Mouse (Mus musculus): ENCODE data around the gene Rnf24. TPM values are rescaled to one million over a fixed set of nuclear protein-coding genes. Genes with fewer than 3 reads are reported as not detected.

The Rnf24 gene
- 10 to 100 TPM; 29.3 to 31.1 TPM for total RNA-seq (2021)
- long read RNA-seq, experiment 1, full-length matches to known transcripts: 6 of 10 reads
- long read RNA-seq, experiment 1, partial matches to known transcripts: 1 of 10 reads
- long read RNA-seq, experiment 1, other reads (novel, unspliced or antisense): 3 of 10 reads
- long read RNA-seq, experiment 2, full-length matches to known transcripts: 9 of 16 reads
- long read RNA-seq, experiment 2, partial matches to known transcripts: 0 of 16 reads
- long read RNA-seq, experiment 2, other reads (novel, unspliced or antisense): 7 of 16 reads

DNA sequence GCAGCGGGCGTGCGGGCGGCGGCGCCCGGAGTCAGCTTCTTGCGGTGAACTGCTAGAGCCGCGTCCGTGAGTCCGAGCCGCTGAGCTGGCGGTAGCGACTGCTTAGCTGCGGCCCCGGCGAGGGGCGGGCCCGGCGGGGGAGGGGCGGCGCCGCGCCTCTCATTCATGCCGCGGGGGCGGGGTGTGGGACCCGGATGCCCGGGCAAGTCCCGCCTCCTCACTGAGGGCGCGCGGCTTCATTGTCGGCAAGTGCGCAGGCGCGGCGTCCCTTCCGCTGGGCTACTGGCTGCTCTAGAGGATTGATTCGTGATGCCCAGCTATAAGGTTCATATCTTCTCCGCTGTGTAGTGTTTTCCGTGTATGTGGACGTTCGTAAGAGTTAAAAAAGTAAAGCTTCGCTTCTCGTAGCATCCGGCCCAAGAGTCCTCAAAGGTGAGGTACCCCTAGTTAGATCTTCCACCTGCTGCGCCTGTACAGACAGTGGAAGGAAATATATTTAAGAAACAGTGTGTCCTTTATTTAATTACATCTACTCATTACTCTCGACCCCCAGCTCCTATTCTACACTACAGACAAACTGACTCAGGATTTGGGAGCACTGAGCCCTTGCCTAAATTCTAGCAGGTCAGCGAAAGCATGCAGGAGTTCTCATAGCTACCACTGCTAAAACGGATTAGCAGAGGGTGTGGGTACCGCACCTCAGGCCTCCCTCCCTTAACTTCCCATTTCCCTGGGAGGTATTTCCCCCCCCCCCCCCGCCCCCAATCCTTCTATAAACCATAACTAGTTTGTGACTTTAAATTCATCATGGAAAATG is at the start of gene Rnf24:
Gene Rnf24, minus strand, starts transcription at position 146 of the 817 bp plus-strand sequence.
- no peak for TF ChIP-seq CTCF (conservative IDR thresholded peaks at IDR 0.05)
- Histone ChIP-seq H3K4me3 (peak within 1 kb of the TSS; percentile 96), H3K27ac (peak within 1 kb of the TSS; percentile 97)
- peak; percentile 97 to 100 for DNase-seq (ENCODE audit: low spot score in 2 of 2)

DNA sequence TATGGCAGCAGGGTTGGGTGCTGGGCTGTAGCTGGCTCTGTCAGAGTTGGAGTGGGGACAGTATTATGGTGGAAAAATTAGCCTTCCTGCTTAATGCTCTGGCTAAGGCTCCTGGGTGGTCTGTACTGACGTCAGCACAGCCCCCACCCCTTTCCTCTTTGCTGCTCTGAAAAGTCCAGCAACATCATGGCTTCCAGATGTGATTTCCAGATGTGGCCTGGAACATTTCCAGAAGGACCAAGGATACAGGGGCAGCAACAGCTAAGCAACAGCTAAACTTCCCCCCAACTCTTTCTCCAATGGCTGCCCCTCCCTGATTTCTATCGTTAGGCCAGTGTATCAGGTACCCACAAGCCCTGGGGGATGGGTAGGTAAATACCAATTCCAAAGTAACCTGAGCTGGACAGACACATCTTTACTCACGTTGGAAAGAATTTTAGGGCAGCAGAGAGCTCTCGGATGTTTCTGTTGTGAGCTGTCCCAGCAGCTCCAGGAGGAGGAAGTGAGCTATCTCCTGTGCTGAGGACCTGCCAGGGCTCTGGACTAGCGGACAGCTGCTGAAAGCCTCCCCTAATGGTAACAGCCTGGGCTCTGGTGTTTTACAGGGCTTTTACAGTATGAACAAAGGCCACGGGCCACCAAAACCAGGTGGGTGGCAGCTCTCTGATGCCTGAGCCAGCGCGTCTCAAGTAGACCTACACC is 49.3 kb upstream of the Rnf24 start:
- Histone ChIP-seq H3K4me3 (no peak overlapping the region), H3K27ac (no peak overlapping the region)
- no peak for TF ChIP-seq CTCF (conservative IDR thresholded peaks at IDR 0.05)
- DNase-seq (ENCODE audit: low spot score in 2 of 2): no peak

DNA sequence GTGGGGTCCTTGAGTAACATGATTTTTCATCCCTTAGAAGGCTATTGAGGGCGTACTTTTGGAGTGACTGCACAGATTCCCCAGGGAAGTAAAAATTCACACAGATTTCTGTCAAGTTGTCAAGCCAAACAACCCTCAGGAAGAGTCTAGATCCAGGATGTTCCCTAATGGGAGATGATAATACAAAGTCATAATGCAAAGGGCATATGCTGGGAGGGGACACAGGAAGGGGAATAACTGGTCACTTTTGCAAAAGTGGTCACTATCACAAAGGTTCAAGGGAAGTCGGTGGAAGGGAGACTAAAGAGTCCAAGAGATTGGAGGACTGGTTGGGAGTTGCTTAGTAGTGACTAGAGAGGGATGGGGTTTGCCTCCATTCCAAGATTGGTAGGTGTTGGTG is 48.2 kb upstream of the Rnf24 start:
- H3K4me3 ChIP-seq: no peak overlapping the region
- DNase-seq (ENCODE audit: low spot score in 2 of 2): no peak
- no peak for TF ChIP-seq CTCF (conservative IDR thresholded peaks at IDR 0.05)
- H3K27ac ChIP-seq: no peak overlapping the region

DNA sequence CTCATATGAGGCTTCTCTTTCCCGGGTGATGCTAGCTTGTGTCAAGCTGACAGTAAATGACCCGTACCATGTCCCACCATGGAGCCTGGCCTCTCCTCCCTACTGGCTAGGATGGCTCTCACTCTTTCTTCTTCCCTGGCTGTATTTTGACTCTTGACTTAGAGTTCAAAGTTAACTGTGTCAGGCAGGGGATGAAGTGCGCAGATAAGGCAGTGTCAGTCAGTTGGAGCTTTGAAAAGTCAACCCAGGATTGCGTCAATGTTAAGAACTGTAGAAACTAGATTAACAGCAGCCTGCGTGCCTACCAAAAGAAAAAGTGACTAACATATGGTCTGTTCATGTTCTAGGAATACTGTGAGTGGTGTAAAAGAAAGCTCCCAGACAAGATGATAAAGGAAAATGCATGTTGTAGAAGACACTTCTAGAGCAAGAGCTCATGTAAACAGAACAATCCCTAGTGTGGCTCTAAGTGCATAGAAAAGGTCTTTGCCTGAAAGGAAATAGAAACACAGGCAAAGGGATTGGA is 44.7 kb upstream of the Rnf24 start:
- Histone ChIP-seq H3K27ac (no peak overlapping the region), H3K4me3 (no peak overlapping the region)
- DNase-seq (ENCODE audit: low spot score in 2 of 2): no peak
- TF ChIP-seq CTCF (conservative IDR thresholded peaks at IDR 0.05): no peak

DNA sequence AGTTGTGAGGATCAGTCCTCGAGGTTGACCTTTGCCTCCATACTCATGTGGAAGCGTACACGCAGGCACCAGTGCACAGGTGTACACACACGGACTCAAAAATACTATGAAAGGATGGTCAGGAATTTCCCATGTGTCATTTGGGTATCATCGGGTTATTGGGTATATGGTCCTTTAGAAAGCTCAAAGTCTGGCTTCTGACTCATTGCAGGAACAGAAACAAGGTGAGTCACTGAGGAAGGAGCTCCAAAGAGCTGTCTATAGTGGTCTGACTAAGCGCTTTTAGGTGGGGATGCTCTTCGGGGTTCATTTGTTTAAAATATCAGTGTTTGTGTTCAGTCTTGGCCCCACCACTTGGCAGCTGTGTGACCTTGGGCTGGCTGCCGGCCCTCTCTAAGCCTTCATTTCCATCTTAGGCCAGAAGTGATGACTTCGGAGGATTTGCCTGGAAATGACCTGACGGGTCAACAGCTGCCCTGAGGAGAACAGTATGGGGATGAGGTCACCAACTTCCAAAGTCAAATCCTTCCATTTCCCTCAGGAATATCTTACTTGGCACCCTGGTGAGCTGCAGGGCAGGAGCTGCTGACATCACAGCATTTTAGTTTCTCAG is 33.8 kb upstream of the Rnf24 start:
- no peak for DNase-seq (ENCODE audit: low spot score in 2 of 2)
- Histone ChIP-seq H3K27ac (no peak overlapping the region), H3K4me3 (no peak overlapping the region)
- TF ChIP-seq CTCF (conservative IDR thresholded peaks at IDR 0.05): no peak

DNA sequence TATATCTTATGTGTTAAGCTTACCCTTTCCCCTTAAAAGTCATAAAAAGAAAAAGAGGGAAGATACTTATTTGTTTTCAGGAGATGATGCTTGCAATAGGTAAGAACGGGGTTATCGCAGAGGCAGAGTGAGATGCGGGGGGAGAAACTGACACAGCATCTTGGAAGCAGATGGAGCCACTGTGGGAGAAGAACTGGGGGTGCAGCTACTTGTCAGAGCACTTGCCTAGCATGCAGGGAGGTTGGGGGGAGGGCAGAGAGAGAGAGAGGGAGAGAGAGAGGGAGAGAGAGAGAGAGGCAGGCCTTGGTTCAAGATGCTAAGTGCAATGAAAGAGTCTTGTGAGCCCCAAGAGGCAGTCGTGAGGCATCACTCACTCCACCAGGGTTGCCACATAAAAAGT is 32.5 kb upstream of the Rnf24 start:
- peak; percentile 35 to 66 for DNase-seq (ENCODE audit: low spot score in 2 of 2)
- no peak for TF ChIP-seq CTCF (conservative IDR thresholded peaks at IDR 0.05)
- no peak overlapping the region for H3K27ac ChIP-seq
- H3K4me3 ChIP-seq: no peak overlapping the region

DNA sequence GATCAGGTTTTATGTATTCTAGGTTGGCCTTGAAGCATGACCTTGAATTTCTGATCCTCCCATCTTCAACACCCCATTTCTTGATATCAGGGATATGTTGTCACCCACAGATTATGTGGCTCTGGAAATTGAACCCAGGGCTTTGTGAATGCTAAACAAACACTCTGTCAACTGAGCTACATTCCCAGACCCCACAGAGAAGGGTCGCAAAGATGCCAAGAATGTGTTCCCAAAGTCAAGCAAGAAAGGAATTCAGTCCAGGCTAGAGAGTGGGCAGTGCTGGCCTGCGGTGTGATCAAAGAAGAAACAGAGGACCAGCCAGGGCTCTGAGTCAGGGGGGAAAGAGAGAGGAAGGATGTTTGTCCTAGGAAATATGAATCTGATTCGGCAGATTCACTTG is 26.8 kb upstream of the Rnf24 start:
- no peak overlapping the region for H3K4me3 ChIP-seq
- TF ChIP-seq CTCF (conservative IDR thresholded peaks at IDR 0.05): no peak
- H3K27ac ChIP-seq: no peak overlapping the region
- DNase-seq (ENCODE audit: low spot score in 2 of 2): no peak

DNA sequence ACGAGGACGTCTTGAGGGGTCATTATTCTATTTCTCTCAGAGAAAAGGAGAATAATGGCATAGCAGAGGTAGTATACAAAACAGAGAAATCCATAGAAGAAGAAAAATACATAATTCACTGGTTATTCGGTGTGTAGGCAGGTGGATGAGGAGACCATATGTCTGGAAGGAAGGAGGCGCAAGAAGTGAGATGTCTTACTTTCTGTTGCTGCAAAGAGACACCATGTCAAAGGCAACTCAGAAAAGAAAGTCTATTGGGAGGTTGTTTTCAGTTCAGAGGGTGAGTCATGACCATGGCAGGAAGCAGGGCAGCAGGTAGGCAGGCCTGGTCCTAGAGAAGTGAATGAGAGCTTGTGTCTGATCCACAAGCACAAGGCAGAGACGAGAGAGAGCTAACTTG is 26.2 kb upstream of the Rnf24 start:
- Histone ChIP-seq H3K27ac (no peak overlapping the region), H3K4me3 (no peak overlapping the region)
- TF ChIP-seq CTCF (conservative IDR thresholded peaks at IDR 0.05): no peak
- DNase-seq (ENCODE audit: low spot score in 2 of 2): no peak

DNA sequence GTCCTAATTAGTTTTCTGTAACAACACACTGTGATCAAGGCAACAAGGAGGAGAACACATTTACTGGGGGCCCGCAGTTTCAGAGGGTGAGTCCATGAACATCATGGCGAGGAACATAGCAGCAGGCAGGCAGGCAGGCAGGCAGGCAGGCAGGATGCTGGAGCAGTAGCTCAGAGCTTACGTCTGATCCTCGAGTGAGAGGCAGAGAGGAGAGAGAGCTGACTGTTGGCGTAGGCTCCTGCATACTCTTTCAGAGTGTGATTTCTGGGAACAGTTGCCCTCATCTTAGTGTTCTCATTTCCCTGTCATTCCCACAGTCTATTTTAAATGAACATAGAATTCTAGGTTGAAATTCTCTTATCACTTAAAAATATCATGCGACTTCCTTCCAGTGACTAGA is 24.4 kb upstream of the Rnf24 start:
- peak overlapping the region; percentile 29 for H3K27ac ChIP-seq
- DNase-seq (ENCODE audit: low spot score in 2 of 2): peak; percentile 21 to 32

DNA sequence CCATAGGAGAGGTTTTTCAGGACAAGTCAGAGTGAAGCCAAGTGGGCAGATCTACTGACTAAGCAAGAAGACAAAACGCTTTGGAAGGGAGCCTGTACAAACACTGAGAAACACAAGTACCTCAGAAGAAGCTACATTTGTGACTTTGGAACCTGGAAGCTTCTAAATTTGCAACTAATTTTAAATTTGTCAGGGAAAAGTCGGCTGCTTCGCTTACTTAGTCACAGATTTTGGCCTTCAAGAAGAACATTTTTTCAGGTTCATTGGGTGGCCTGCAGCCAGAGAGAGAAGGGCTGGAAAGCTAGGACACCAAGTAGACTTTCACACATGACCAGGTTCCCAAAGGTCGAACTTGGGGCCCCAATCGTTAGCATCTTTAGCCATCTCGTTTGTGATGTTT is 21.0 kb upstream of the Rnf24 start:
- DNase-seq (ENCODE audit: low spot score in 2 of 2): no peak
- H3K27ac ChIP-seq: no peak overlapping the region
- no peak overlapping the region for H3K4me3 ChIP-seq
- TF ChIP-seq CTCF (conservative IDR thresholded peaks at IDR 0.05): no peak

More for the DNA sequence above, 24.4 kb upstream of the Rnf24 start:
- H3K4me3 ChIP-seq: no peak overlapping the region
- no peak for TF ChIP-seq CTCF (conservative IDR thresholded peaks at IDR 0.05)

DNA sequence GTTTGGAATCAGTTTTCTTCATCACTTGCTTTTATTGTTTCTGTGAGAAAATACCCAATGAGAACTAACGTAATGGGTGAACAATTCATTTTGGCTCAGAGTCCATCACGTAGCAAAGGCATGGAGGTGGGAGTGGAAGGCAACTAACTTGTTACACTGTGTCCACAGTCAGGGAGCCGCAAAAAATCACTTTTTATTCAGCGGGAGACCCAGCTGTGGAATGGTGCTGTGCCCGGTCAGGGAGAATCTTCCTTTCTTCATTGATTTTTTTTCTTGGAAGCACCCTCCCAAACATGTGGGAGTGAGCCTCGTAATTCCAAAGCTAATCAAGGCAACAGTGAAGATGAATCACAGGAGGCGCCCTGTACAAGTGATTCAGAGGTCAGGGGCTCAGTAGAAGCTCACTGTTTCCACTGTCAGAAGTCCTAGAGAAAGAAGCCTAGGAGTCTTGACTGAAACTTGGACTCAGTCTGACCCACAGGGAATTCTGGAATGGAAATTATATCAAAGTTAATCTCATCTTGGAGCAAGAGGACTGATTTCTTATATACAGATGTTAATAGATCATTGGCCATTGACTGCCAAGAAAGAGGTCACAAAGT is 19.7 kb upstream of the Rnf24 start:
- DNase-seq (ENCODE audit: low spot score in 2 of 2): no peak
- no peak overlapping the region for H3K27ac ChIP-seq
- no peak overlapping the region for H3K4me3 ChIP-seq
- TF ChIP-seq CTCF (conservative IDR thresholded peaks at IDR 0.05): no peak

DNA sequence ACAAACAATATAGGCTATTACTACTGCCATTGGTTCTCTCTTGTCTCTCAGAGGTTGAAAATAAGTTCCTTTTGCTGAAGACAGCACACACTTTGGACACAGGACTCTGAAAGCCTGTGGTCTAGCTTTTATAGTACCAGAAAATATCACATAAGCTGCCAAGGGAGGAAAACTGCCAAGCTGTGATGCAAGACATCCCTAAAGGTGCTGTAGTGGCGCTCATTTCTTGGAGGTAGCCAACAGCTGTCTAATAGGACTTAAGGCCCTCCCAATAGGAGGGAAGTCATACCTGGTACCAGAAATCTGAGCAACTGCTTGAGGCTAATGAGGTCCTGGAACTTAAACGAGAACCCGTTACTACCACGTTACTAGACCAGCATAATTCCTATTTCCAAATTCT is 19.1 kb upstream of the Rnf24 start:
- no peak for DNase-seq (ENCODE audit: low spot score in 2 of 2)

More for the DNA sequence above, 19.1 kb upstream of the Rnf24 start:
- no peak overlapping the region for H3K4me3 ChIP-seq
- no peak for TF ChIP-seq CTCF (conservative IDR thresholded peaks at IDR 0.05)
- H3K27ac ChIP-seq: no peak overlapping the region

Data from layer of hippocampus, adult 2 months (tissue).